Mouse (Mus musculus) liver, adult 2 months (tissue): ENCODE data around the gene Mrps14. TPM values are rescaled to one million over a fixed set of nuclear protein-coding genes. Genes with fewer than 3 reads are reported as not detected.

Experiments used
- DNase-seq: peaks from one replicate; pipeline ENCODE4 v3.0.0-alpha.2; 2011; ENCODE audit warnings: low read depth, low spot score; ENCODE audit errors: extremely low read depth
- H3K27ac ChIP-seq: fragments of 200-500 bp; replicated peaks from 2 replicates; pipeline ENCODE4 v1.5.1; 2012; ENCODE audit warnings: low read depth, mild to moderate bottlenecking, control low read depth, inconsistent platforms, low read length; ENCODE audit not compliant: insufficient read depth
- H3K27me3 ChIP-seq: fragments of 200-500 bp; 2 replicates; pipeline ENCODE4 v1.6.1; 2012; ENCODE audit warnings: mild to moderate bottlenecking, moderate library complexity, low read length, inconsistent platforms; ENCODE audit not compliant: control insufficient read depth, insufficient read depth
- H3K36me3 ChIP-seq: fragments of 200-500 bp; 2 replicates; pipeline ENCODE4 v1.6.1; 2012; ENCODE audit warnings: low read length, inconsistent platforms; ENCODE audit not compliant: control insufficient read depth, insufficient read depth
- H3K4me1 ChIP-seq: fragments of 200-500 bp; 2 replicates; pipeline ENCODE4 v1.6.1; 2011; ENCODE audit warnings: low read length; ENCODE audit not compliant: control insufficient read depth, insufficient read depth
- H3K4me3 ChIP-seq: fragments of 200-500 bp; 2 replicates; pipeline ENCODE4 v1.5.1; 2011; ENCODE audit warnings: low read depth, mild to moderate bottlenecking, control low read depth, low read length, moderate library complexity; ENCODE audit not compliant: insufficient read depth
- H3K79me2 ChIP-seq: fragments of 200-500 bp; 2 replicates; pipeline ENCODE4 v1.6.1; 2012; ENCODE audit warnings: inconsistent platforms, mild to moderate bottlenecking, low read length, moderate library complexity; ENCODE audit not compliant: control insufficient read depth, insufficient read depth
- H3K9ac ChIP-seq: fragments of 200-500 bp; 2 replicates; pipeline ENCODE4 v1.6.1; 2012; ENCODE audit warnings: low read depth, mild to moderate bottlenecking, control low read depth, inconsistent platforms, low read length
- CTCF ChIP-seq: fragments of 200-500 bp; IDR thresholded peaks from 2 replicates; pipeline ENCODE4 v1.5.1; 2011; ENCODE audit warnings: low read depth, low read length, control low read depth
- POLR2A ChIP-seq: fragments of 200-500 bp; IDR thresholded peaks from 2 replicates; pipeline ENCODE4 v1.6.1; 2011; ENCODE audit warnings: low read length, control low read depth; ENCODE audit not compliant: insufficient read depth; ENCODE audit errors: extremely low read depth
- WGBS: fragments of 180-500 bp; shearing (Covaris S2); methylation state at CpG from one replicate; pipeline ENCODE4 v1.1.7; 2018; 5-methylcytosine and 5-hydroxymethylcytosine counted together
- polyA plus RNA-seq: library from polyadenylated mRNA; depleted of rRNA; stranded (reverse); fragments of >200 nt; gene quantifications from 2 replicates; pipeline ENCODE4 v1.2.3, GENCODE M21; 2012
- total RNA-seq: library from RNA; depleted of rRNA; stranded (reverse); fragments of >200 nt; gene quantifications from 2 replicates; pipeline ENCODE4 v1.2.3, GENCODE M21; 2014

Gene Mrps14
- total and polyA plus RNA-seq, 2 experiments, result 22.4 to 26.3 TPM

DNA sequence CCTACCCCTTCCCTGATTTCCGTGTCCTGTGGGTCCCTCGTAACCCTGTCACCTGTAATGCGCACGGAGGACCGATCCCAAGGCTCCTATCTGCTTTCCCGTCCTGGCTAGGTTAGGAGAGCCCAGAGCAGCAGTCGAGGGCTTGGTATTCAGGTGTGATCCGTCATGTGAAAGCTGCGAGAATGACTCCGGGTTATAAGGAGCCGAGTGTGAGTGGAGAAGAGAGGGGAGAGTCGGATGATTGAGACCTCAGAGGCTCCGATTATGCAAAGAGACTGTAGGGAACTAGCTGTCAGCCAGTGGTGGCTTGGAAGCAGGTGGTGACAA lies 285 bp downstream of the Mrps14 start:
- peak overlapping the region; percentile 84 for H3K9ac ChIP-seq

DNA sequence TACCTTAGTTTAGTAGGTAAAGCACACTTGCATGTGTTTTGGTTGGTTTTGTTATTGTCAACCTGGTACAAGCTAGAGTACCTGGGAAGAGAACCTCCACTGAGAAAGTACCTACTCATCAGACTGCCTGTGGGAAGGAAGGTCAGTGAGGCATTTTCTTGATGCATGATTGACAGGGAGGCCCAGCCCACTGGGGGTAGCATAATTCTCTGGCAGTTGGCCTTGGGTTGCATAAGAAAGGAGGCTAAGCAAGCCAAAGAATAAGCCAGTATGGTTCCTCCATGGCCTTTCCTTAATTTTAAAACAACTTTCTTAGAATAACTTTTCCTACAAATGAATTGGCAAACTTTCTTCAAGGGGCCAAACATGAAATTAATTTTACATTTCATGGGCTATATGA lies 10.5 kb downstream of the Mrps14 start:
- TF ChIP-seq POLR2A, result no peak
- Histone ChIP-seq H3K4me3 (no peak overlapping the region), H3K9ac (no peak overlapping the region), H3K79me2 (peaks cover 12% of the 10 kb centered on the region; the same call in 1 of the 2 replicates), H3K27ac (no peak overlapping the region), H3K36me3 (peaks cover 53% of the 10 kb centered on the region), H3K27me3 (no peaks in the 10 kb centered on the region), H3K4me1 (no peaks in the 10 kb centered on the region)
- DNase-seq, result no peak

More for the DNA sequence above, 285 bp downstream of the Mrps14 start:
- Histone ChIP-seq H3K4me1 (peaks cover 2% of the 10 kb centered on the region; the same call in 1 of the 2 replicates), H3K79me2 (no peaks in the 10 kb centered on the region), H3K4me3 (peak overlapping the region; percentile 74), H3K36me3 (peaks cover 9% of the 10 kb centered on the region), H3K27me3 (no peaks in the 10 kb centered on the region), H3K27ac (peak overlapping the region; percentile 62)
- DNase-seq, result no peak
- TF ChIP-seq POLR2A, result no peak
- no peak for TF ChIP-seq CTCF
- WGBS, result under 1% methylated on average over 13 of the region's 13 CpGs

GRCm38 (mm10) chr1:160209844-160210243 lies 14.8 kb downstream of the Mrps14 start:
- H3K36me3 ChIP-seq, result peaks cover 28% of the 10 kb centered on the region
- H3K4me3 ChIP-seq, result no peak overlapping the region
- no peak overlapping the region for H3K9ac ChIP-seq
- no peak for DNase-seq
- H3K79me2 ChIP-seq, result peaks cover 18% of the 10 kb centered on the region; the same call in 1 of the 2 replicates
- 90% methylated on average over 2 of the region's 2 CpGs for WGBS
- no peak overlapping the region for H3K27ac ChIP-seq
- TF ChIP-seq POLR2A, result no peak
- no peak for TF ChIP-seq CTCF
- no peaks in the 10 kb centered on the region for H3K27me3 ChIP-seq
- H3K4me1 ChIP-seq, result peaks cover 6% of the 10 kb centered on the region

DNA sequence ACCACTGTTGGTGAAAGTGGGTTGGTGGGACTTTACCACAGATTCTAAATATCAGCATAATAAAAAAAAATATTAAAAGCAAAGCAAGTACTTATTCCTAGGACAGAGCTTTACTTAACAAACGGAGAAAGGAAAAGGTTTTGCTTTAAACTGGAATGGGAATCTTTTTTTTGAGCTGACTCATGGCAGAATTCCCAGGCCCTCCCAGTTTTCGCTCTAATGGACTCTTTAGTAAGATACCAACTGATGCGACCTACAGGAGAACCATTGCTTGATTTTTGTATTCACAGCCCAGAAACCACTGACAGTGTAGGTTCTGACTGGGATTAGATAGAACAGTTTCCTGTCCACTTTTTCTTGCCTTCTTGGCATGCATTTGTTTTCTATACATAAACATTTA lies 15.6 kb downstream of the Mrps14 start:
- H3K4me1 ChIP-seq, result peaks cover 6% of the 10 kb centered on the region
- 27% methylated on average over 3 of the region's 3 CpGs for WGBS
- H3K27ac ChIP-seq, result no peak overlapping the region
- no peak for TF ChIP-seq CTCF
- H3K36me3 ChIP-seq, result peaks cover 22% of the 10 kb centered on the region
- no peak overlapping the region for H3K4me3 ChIP-seq
- H3K79me2 ChIP-seq, result peaks cover 18% of the 10 kb centered on the region; the same call in 1 of the 2 replicates
- no peak overlapping the region for H3K9ac ChIP-seq
- H3K27me3 ChIP-seq, result no peaks in the 10 kb centered on the region
- DNase-seq, result peak; percentile 38

- Histone ChIP-seq H3K27ac (no peak overlapping the region; the same call in 1 of the 2 replicates), H3K9ac (no peak overlapping the region; the same call in 1 of the 2 replicates), H3K79me2 (peaks cover 15% of the 10 kb centered on the region; the same call in 1 of the 2 replicates), H3K36me3 (peaks cover 13% of the 10 kb centered on the region), H3K4me1 (peaks cover 6% of the 10 kb centered on the region), H3K27me3 (no peaks in the 10 kb centered on the region), H3K4me3 (peak overlapping the region; percentile 86)
- WGBS, result 2% methylated on average over 8 of the region's 8 CpGs
- peak; percentile 40 for DNase-seq
- no peak for TF ChIP-seq CTCF
- TF ChIP-seq POLR2A, result no peak
Measured at GRCm38 (mm10) chr1:160211597-160212122, 16.6 kb downstream of the Mrps14 start.

GRCm38 (mm10) chr1:160212123-160212691 lies 17.2 kb downstream of the Mrps14 start:
- Histone ChIP-seq H3K27me3 (no peaks in the 10 kb centered on the region), H3K9ac (peak overlapping the region; percentile 86), H3K4me1 (peaks cover 6% of the 10 kb centered on the region), H3K36me3 (peaks cover 7% of the 10 kb centered on the region), H3K27ac (peak overlapping the region; percentile 79), H3K4me3 (peak overlapping the region; percentile 86), H3K79me2 (peaks cover 14% of the 10 kb centered on the region; the same call in 1 of the 2 replicates)
- under 1% methylated on average over 45 of the region's 45 CpGs for WGBS
- DNase-seq, result peak; percentile 46
- no peak for TF ChIP-seq POLR2A
- no peak for TF ChIP-seq CTCF
